In the genomic region with DNA sequence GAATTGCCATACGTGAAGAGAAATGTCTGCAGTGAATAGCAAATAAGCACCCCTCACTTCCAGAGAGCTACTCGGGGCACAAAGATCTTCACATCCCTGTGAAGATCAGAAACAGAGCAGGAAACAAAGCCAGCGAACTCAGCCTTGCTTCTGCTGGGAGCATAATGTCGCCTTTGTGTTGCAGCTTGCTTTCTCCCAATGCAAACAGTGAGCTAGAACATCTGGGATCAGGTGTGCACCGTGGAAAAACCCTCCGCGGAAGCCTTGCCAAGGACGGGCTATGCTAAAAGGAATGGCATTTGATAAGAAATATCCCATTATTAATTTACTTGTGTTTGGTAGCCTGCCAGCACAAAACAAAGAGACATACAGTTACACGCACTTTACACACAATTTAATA, we compare ENCODE assay signal across 12 mouse cellular contexts.
DNase-seq lines count a peak whose midpoint lies in the region; ATAC-seq and TF ChIP-seq lines count a peak whose summit lies in the region.
"Had no signal": no experiment of that assay in that cellular context is flagged by ENCODE, and none has a peak within 500 bp of the region (broad histone marks: within the 10 kb centered on the region; RNA-seq: fewer than 3 reads in every experiment).

No protein-coding gene starts in this region.

- H3K4me1 ChIP-seq in forebrain, embryonic 12.5 days, result peaks cover 22% of the 10 kb centered on the region
- H3K4me1 ChIP-seq in forebrain, embryonic 11.5 days (replicated peaks; ENCODE audit: control insufficient read depth, insufficient read depth, low read length), result peaks cover 8% of the 10 kb centered on the region
- H3K4me1 ChIP-seq in lung, embryonic 16.5 days (replicated peaks; ENCODE audit: control insufficient read depth, insufficient read depth, low read length), result peaks cover 59% of the 10 kb centered on the region
- H3K4me1 ChIP-seq in lung, adult 2 months (ENCODE audit: control insufficient read depth, insufficient read depth, low read length), result peaks cover 17% of the 10 kb centered on the region
- H3K4me1 ChIP-seq in hindbrain, postnatal 0 days (ENCODE audit: insufficient read depth, low read length), result peaks cover 10% of the 10 kb centered on the region; the same call in 1 of the 2 replicates
- H3K4me1 ChIP-seq in stomach, embryonic 14.5 days (ENCODE audit: control insufficient read depth, insufficient read depth, low read length), result peaks cover 23% of the 10 kb centered on the region

- TF ChIP-seq CTCF in lung, adult 2 months (IDR thresholded peaks at IDR 0.05; ENCODE audit: insufficient read depth, low read length), result no peak
- TF ChIP-seq CTCF in hindbrain, postnatal 0 days (IDR thresholded peaks at IDR 0.05; ENCODE audit: low read depth), result no peak
- no peak for TF ChIP-seq CTCF in left cerebral cortex, adult 2 months (IDR thresholded peaks at IDR 0.05)

- no peak for TF ChIP-seq POLR2A in lung, adult 2 months (IDR thresholded peaks at IDR 0.05; ENCODE audit: borderline replicate concordance, extremely low read depth, low read depth, low read length)

- no peak overlapping the region for H3K4me2 ChIP-seq in forebrain, embryonic 12.5 days
- H3K4me2 ChIP-seq in forebrain, embryonic 11.5 days (ENCODE audit: low read depth, low read length, severe bottlenecking), result no peak overlapping the region
- no peak overlapping the region for H3K4me2 ChIP-seq in lung, embryonic 16.5 days (ENCODE audit: low read depth, low read length)
- 0 out of 2 replicates have a peak overlapping the region, but pooled peaks have one; percentile 5 for H3K4me2 ChIP-seq in hindbrain, postnatal 0 days (ENCODE audit: low read depth, low read length)
- no peak overlapping the region for H3K4me2 ChIP-seq in stomach, embryonic 14.5 days (replicated peaks; ENCODE audit: low read depth, low read length)
- H3K4me2 ChIP-seq: liver, embryonic 13.5 days had no signal

- 44% methylated on average over 9 of the region's 9 CpGs for WGBS in forebrain, embryonic 12.5 days
- 53% methylated on average over 9 of the region's 9 CpGs for WGBS in forebrain, embryonic 11.5 days
- 30% methylated on average over 9 of the region's 9 CpGs for WGBS in lung, embryonic 16.5 days
- 59% methylated on average over 9 of the region's 9 CpGs for WGBS in lung, adult 2 months
- 29% methylated on average over 9 of the region's 9 CpGs for WGBS in hindbrain, postnatal 0 days
- 38% methylated on average over 9 of the region's 9 CpGs for WGBS in stomach, embryonic 14.5 days

- ATAC-seq in forebrain, embryonic 12.5 days (ENCODE audit: low FRiP score), result no peak
- no peak for ATAC-seq in forebrain, embryonic 11.5 days (replicated peaks; ENCODE audit: low FRiP score)
- ATAC-seq in lung, embryonic 16.5 days (ENCODE audit: low read depth), result no peak
- ATAC-seq in hindbrain, postnatal 0 days, result no peak
- 0 out of 2 replicates have a peak, but pooled peaks have one; percentile 29 for ATAC-seq in stomach, embryonic 14.5 days (ENCODE audit: insufficient number of reproducible peaks, insufficient read depth, low FRiP score, low read depth)

- H3K9ac ChIP-seq in forebrain, embryonic 12.5 days, result no peak overlapping the region
- no peak overlapping the region for H3K9ac ChIP-seq in forebrain, embryonic 11.5 days (ENCODE audit: low read length)
- H3K9ac ChIP-seq in lung, embryonic 16.5 days (ENCODE audit: low read length), result no peak overlapping the region
- H3K9ac ChIP-seq in hindbrain, postnatal 0 days (replicated peaks; ENCODE audit: low read length), result no peak overlapping the region
- H3K9ac ChIP-seq in stomach, embryonic 14.5 days (replicated peaks; ENCODE audit: low read depth, low read length), result no peak overlapping the region
- H3K9ac ChIP-seq: liver, embryonic 13.5 days had no signal

- DNase-seq in forebrain, embryonic 11.5 days (ENCODE audit: low spot score), result no peak
- DNase-seq in lung, adult 2 months, result no peak
- no peak for DNase-seq in hindbrain, postnatal 0 days (ENCODE audit: low spot score)
- no peak for DNase-seq in left cerebral cortex, postnatal 4 days
- DNase-seq in left cerebral cortex, adult 2 months (ENCODE audit: extremely low spot score in 1 of 2, low spot score in 2 of 2), result no peak
- DNase-seq: B cell, adult 2 months; cerebellum, adult 18-20 months; gastrocnemius, postnatal 14 days; liver, embryonic 13.5 days had no signal

- H3K9me3 ChIP-seq in forebrain, embryonic 12.5 days, result no peaks in the 10 kb centered on the region
- no peaks in the 10 kb centered on the region for H3K9me3 ChIP-seq in forebrain, embryonic 11.5 days (ENCODE audit: control insufficient read depth, low read length)
- no peaks in the 10 kb centered on the region for H3K9me3 ChIP-seq in lung, embryonic 16.5 days (ENCODE audit: control insufficient read depth, low read length)
- no peaks in the 10 kb centered on the region for H3K9me3 ChIP-seq in hindbrain, postnatal 0 days (ENCODE audit: low read length)
- no peaks in the 10 kb centered on the region for H3K9me3 ChIP-seq in stomach, embryonic 14.5 days (ENCODE audit: control insufficient read depth, low read depth, low read length)
- H3K9me3 ChIP-seq: liver, embryonic 13.5 days had no signal

- no peak overlapping the region for H3K4me3 ChIP-seq in forebrain, embryonic 12.5 days (replicated peaks)
- H3K4me3 ChIP-seq in forebrain, embryonic 11.5 days (ENCODE audit: low read depth, low read length), result no peak overlapping the region
- no peak overlapping the region for H3K4me3 ChIP-seq in lung, embryonic 16.5 days (ENCODE audit: low read length)
- no peak overlapping the region for H3K4me3 ChIP-seq in lung, adult 2 months (replicated peaks; ENCODE audit: extremely low read depth, low read depth, low read length)
- H3K4me3 ChIP-seq in hindbrain, postnatal 0 days (ENCODE audit: low read length), result no peak overlapping the region
- no peak overlapping the region for H3K4me3 ChIP-seq in stomach, embryonic 14.5 days (ENCODE audit: low read depth, low read length)
- no peak overlapping the region for H3K4me3 ChIP-seq in left cerebral cortex, adult 2 months
- H3K4me3 ChIP-seq: liver, embryonic 13.5 days had no signal

- peak overlapping the region; percentile 25; the same call in 1 of the 2 replicates for H3K27ac ChIP-seq in forebrain, embryonic 12.5 days
- no peak overlapping the region; the same call in 1 of the 2 replicates for H3K27ac ChIP-seq in forebrain, embryonic 11.5 days (ENCODE audit: low read depth, low read length)
- peak overlapping the region; percentile 97; the same call in 1 of the 2 replicates for H3K27ac ChIP-seq in lung, embryonic 16.5 days (ENCODE audit: low read length)
- 0 out of 2 replicates have a peak overlapping the region, but pooled peaks have one; percentile 13 for H3K27ac ChIP-seq in hindbrain, postnatal 0 days
- H3K27ac ChIP-seq in stomach, embryonic 14.5 days (ENCODE audit: low read length), result peak overlapping the region; percentile 78; the same call in 1 of the 2 replicates
- H3K27ac ChIP-seq in left cerebral cortex, adult 2 months, result no peak overlapping the region
- H3K27ac ChIP-seq: liver, embryonic 13.5 days had no signal

- intact Hi-C loops in left cerebral cortex, postnatal 4 days (cut with DNase I), result no loop called here
- intact Hi-C loops in left cerebral cortex, adult 2 months (cut with DNase I), result loop anchor here (5.0 kb wide), 2 partner anchors 65 to 95 kb away; a partner anchor contains a TSS

- H3K36me3 ChIP-seq in forebrain, embryonic 12.5 days (replicated peaks), result 0 out of 2 replicates have a peak, but pooled peaks cover 2% of the 10 kb centered on the region
- no peaks in the 10 kb centered on the region for H3K36me3 ChIP-seq in forebrain, embryonic 11.5 days (ENCODE audit: control insufficient read depth, insufficient read depth, low read length)
- H3K36me3 ChIP-seq in lung, embryonic 16.5 days (ENCODE audit: control insufficient read depth, insufficient read depth, low read length), result peaks cover 8% of the 10 kb centered on the region
- no peaks in the 10 kb centered on the region for H3K36me3 ChIP-seq in hindbrain, postnatal 0 days (ENCODE audit: insufficient read depth, low read length)
- H3K36me3 ChIP-seq in stomach, embryonic 14.5 days (ENCODE audit: control insufficient read depth, insufficient read depth, low read length), result no peaks in the 10 kb centered on the region

- H3K27me3 ChIP-seq in forebrain, embryonic 12.5 days, result no peaks in the 10 kb centered on the region
- no peaks in the 10 kb centered on the region for H3K27me3 ChIP-seq in forebrain, embryonic 11.5 days (ENCODE audit: control insufficient read depth, insufficient read depth, low read length)
- H3K27me3 ChIP-seq in lung, embryonic 16.5 days (ENCODE audit: control insufficient read depth, insufficient read depth, low read depth, low read length), result no peaks in the 10 kb centered on the region
- H3K27me3 ChIP-seq in hindbrain, postnatal 0 days (ENCODE audit: insufficient read depth, low read length), result no peaks in the 10 kb centered on the region
- H3K27me3 ChIP-seq in stomach, embryonic 14.5 days (ENCODE audit: control insufficient read depth, insufficient read depth, low read length), result no peaks in the 10 kb centered on the region
- H3K27me3 ChIP-seq: liver, embryonic 13.5 days had no signal

Comparison
In these comparisons a context has a peak if more than half of its experiments do, and no peak if none do; other contexts are left out.
1. H3K27ac ChIP-seq: peak in forebrain, embryonic 12.5 days (single experiment), lung, embryonic 16.5 days (single experiment), hindbrain, postnatal 0 days (single experiment) and stomach, embryonic 14.5 days (single experiment); none in forebrain, embryonic 11.5 days (single experiment) and left cerebral cortex, adult 2 months (single experiment).